Mouse (Mus musculus): ENCODE data around the gene Trim80.
"Not testable (repeated sequence)": the region's sequence is repeated elsewhere in the genome, so short reads cannot be mapped to it uniquely, and the experiment has no call there.

Trim80 gene

GRCm38 (mm10) chr11:115496559-115496958 lies 56.2 kb downstream of the Trim80 start:
- not testable (repeated sequence) for DNase-seq (ENCODE audit: low read depth)

All from 416B (cell line).